Mouse (Mus musculus) layer of hippocampus, postnatal 25 days (tissue): ENCODE data around the gene Sdhaf2. TPM values are rescaled to one million over a fixed set of nuclear protein-coding genes. Genes with fewer than 3 reads are reported as not detected.

Experiments used
- DNase-seq, 2 experiments: peaks; one replicate each; pipeline ENCODE4 v3.0.0; 2022; ENCODE audit warnings: mixed read lengths in 2 of 2, low spot score in 1 of 2; ENCODE audit errors: extremely low spot score in 1 of 2
- total RNA-seq, 2 experiments: library from RNA; stranded (reverse); gene quantifications; 2 replicates each; pipeline ENCODE4 v1.2.3; 2021

Sdhaf2 gene
- total RNA-seq, 2 experiments from 2014 or later = 52.4 to 60.0 TPM

- no peak for DNase-seq
Observed at GRCm38 (mm10) chr19:10500581-10500980, 25.4 kb downstream of the Sdhaf2 start.

DNA sequence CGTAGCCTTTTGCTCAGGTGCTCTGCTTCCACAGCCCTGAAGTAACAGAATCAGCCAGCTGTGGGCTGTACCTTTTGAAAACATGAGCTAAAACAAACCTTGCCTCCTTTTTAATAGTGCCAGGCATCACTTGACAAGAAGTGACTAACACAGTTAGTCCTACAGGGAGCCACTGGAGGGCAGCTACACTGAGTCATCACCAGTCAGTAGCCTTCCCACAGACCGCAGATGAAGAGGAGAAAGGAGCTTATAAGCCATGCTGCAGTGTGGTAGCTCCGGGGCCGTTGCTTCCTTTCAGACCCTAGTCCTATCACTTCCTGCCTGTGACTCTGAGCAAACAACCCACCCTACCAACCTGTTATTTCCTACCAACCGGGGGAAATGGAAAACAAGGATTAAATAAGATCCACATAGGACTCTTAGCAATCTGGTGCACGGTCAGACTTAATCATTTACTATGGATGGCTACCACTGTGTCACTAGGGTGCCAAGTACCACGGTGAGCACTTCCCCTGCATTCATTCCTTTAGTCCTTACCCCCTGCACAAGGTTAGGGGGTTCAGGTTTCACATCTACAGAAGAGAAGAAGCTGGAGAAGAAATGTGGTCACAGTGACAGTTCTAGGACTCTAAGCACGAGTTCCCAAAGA lies 28.3 kb downstream of the Sdhaf2 start:
- DNase-seq = no peak

DNA sequence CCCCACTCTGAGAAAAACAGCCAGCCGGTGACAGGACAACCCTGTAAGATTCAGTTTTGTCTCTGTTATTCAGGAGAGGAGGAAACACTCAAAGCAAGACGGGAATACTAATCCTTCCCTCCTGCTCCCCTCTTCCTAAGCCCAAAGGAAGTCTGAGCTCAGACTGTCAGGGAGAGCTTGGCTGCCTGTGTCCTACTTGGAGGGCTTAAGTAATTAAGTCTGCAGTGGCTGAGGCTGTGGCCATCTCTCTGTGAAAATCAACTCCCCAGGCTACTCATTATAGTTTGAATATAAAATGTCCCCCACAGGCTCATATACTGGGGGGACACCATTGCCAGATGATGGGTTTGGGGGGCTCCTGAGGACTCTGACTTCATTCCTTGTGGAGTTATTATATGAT lies 29.0 kb downstream of the Sdhaf2 start:
- DNase-seq = no peak

GRCm38 (mm10) chr19:10495670-10496069 lies 30.3 kb downstream of the Sdhaf2 start:
- DNase-seq = no peak

- peak in 1 of 2 experiments; percentile 39 for DNase-seq
Observed at GRCm38 (mm10) chr19:10486264-10486738, 39.6 kb downstream of the Sdhaf2 start.

GRCm38 (mm10) chr19:10482703-10483102 lies 43.2 kb downstream of the Sdhaf2 start, which contains the start of gene Ppp1r32:
TSS of gene Ppp1r32 (minus strand) at chr19:10482928.
- no peak for DNase-seq

DNA sequence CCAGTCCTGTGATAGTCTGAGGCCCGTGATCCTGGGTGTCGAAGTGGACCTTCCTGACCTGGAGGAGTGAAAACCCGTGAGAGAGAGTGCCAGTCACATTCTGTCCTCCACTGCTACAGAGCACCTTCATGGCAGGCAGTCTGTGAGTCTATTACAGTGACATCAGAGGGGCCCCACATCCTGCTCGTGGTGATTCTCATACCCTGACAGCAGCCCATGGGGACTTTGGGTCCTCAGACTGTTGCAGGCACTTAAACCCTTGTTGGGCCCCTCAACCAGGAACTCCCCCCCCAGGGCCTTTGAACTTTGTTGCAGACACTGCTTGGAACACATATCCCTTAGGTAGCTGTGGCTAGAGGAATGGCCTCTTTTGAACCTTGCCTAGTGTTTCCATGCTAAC lies 46.4 kb downstream of the Sdhaf2 start:
- DNase-seq = no peak

DNA sequence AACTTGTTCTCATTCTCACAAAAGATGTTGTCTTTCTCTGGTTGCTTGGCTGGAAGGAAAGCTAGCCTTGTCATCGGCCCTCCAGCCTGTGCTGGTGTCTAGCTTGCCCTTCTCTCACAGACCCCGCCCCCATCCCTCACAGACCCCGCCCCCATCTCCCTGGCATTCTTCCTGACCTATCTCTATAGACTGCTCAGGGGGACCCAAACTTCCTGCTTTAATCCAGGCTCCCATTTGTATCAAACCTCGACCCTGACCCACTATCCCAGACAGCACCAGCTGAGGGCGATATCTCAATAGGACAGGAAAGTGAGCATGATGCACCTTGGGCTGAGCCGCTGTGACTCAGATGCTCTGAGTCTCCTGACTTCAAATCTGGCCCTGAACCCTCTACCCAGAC lies 52.2 kb downstream of the Sdhaf2 start:
- DNase-seq = no peak

DNA sequence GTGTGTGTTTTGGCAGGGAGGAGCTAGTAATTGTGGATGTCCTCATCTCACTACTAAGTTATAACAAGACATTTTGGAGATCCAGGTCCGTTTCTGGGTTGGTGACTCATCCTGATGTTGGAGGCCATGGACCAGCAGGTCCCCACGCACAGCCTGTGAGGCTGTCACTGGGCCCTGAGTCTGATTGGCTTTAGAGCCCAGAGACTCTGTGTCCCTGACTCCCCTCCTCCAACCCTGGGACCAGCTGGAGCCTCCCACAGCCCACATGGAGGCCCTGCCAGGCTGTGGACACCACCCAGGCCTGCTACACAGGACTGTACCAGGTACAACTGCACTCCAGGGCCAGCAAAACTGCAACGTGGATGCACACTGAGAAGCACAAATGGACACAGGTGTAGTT lies 53.0 kb downstream of the Sdhaf2 start:
- DNase-seq = no peak

- no peak for DNase-seq
Observed at GRCm38 (mm10) chr19:10469171-10469658, 56.7 kb downstream of the Sdhaf2 start.

DNA sequence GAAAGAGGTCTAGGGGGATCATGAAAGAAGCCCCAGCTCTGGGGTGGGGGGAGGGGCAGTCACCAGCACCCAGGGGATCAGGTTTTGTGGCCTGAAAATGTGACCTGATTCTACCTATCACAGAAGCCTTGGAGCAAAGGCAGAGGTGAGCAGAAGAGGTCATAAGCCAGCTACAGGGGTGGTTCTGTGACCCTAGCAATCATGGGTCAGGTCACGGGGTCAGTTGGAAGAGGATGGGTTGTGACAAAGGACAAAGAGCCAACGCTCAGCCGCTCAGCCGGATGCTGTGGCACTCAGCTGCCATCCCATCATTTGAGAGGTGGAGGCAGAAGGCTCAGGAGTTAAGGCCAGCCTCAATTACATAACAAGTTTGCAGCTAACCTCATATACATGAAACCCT lies 61.5 kb downstream of the Sdhaf2 start:
- no peak for DNase-seq

GRCm38 (mm10) chr19:10461584-10461983 lies 64.4 kb downstream of the Sdhaf2 start:
- DNase-seq = no peak

DNA sequence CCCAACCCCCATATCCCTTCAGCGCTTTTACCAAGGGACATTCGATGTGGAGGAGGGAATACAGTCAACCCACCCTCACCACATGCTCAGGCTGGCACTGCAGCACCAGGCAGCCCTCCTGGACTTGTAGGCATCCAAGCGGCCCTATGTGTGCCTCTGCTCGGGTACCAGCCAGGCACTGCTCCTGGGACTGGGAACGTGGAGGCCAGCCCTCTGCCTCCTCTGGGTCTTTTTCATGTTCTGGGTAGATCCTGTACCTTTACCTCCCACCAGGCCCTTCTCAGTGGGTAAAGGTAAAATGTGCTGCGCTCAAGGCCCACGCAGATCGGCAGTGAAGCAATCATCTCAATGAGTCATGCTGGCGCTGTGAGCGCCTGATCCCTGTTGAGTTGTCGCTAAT lies 66.0 kb downstream of the Sdhaf2 start:
- no peak for DNase-seq

DNA sequence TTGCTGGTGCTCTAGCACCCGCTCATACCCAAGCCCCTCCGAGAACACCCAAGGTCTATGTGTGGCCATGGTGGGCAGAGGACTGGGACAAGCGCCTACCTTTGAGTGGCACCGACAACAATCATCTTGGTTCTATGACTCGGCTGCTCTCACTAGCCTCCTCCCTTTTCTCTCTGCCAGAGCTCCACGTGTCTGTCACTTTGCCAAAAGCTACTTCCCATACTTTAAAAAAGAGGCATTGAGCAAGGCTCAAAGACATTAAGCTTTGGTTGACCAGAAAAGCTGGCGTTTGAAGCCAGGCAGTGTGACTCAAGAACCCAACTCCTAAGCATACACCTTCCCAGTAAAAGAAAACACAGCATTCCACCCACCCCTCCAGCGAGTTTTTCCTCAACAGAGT lies 67.8 kb downstream of the Sdhaf2 start:
- DNase-seq = no peak

DNA sequence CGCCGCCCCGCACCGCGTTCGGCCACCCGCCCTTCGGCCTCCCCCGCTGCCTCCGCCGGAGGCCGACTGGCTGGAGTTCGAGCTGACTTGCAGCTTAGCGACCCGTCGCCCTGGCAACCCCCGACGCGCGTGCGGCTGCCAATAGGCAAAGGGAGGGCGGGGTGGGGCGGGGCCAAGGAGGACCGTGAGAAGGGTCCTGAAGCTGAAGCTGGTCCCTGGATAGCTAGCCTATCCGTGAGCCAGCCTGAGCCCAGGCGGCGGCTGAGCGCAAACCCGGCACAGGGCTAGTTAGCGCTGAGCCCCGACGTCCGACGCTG lies 68.5 kb downstream of the Sdhaf2 start:
- peak in 1 of 2 experiments; percentile 56 for DNase-seq

GRCm38 (mm10) chr19:10456752-10457483 lies 69.0 kb downstream of the Sdhaf2 start, which contains the start of gene Lrrc10b:
TSS of gene Lrrc10b (minus strand) at chr19:10457473.
- DNase-seq = peak; percentile 51 to 74

DNA sequence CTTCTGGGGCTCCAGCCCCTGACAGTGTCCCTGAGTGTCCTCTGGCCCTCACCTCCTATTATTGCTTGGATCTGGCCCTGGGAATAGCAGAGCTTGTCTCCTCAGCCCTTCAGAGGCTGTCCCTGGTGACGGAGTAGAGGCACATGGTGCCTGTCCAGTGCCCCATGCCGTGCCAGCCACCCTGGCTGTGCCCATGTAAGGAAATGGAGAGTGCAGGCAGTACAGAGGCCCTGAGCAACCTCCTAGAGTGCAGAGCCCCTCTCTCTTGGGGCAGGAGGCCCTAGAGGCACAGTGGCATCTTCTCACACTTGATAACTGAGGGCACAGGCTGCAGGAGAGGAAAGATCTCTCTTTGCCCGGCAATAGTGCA lies 70.5 kb downstream of the Sdhaf2 start:
- no peak for DNase-seq

- no peak for DNase-seq
Observed at GRCm38 (mm10) chr19:10454718-10455436, 71.1 kb downstream of the Sdhaf2 start.
